Mouse (Mus musculus) bone marrow macrophage, adult 2 months (primary cell): ENCODE results near the gene Bpifa3. TPM values are rescaled to one million over a fixed set of nuclear protein-coding genes. Genes with fewer than 3 reads are reported as not detected.
"Not testable (repeated sequence)": the region's sequence is repeated elsewhere in the genome, so short reads cannot be mapped to it uniquely, and the experiment has no call there.

Source experiments
- H3K27ac ChIP-seq: 2 replicates; pipeline ENCODE4 v1.5.1; 2012; ENCODE audit warnings: low read depth, low read length; ENCODE audit not compliant: insufficient read depth
- H3K4me1 ChIP-seq: 2 replicates; pipeline ENCODE4 v1.6.1; 2012; ENCODE audit warnings: low read length; ENCODE audit not compliant: control insufficient read depth, insufficient read depth
- H3K4me3 ChIP-seq: 2 replicates; pipeline ENCODE4 v1.5.1; 2012; ENCODE audit warnings: mild to moderate bottlenecking, low read length, moderate library complexity; ENCODE audit not compliant: insufficient read depth
- CTCF ChIP-seq: IDR thresholded peaks from 2 replicates; pipeline ENCODE4 v1.5.1; 2012; ENCODE audit warnings: low read depth, mild to moderate bottlenecking, low read length, moderate library complexity
- POLR2A ChIP-seq: IDR thresholded peaks from 2 replicates; pipeline ENCODE4 v1.6.1; 2012; ENCODE audit warnings: mild to moderate bottlenecking, low read depth, low read length, borderline replicate concordance
- polyA plus RNA-seq: library from polyadenylated mRNA; stranded (reverse); fragments of >200 nt; gene quantifications from 2 replicates; pipeline ENCODE4 v1.2.4, GENCODE M21; 2012; ENCODE audit not compliant: missing spikeins, insufficient read depth, insufficient read length

Bpifa3 gene
- polyA plus RNA-seq, 1 experiment = not detected

- Histone ChIP-seq H3K4me3 (no peak overlapping the region), H3K27ac (no peak overlapping the region), H3K4me1 (no peaks in the 10 kb centered on the region)
- TF ChIP-seq CTCF (no peak), POLR2A (no peak)
These were observed 43.2 kb downstream of the Bpifa3 start for GRCm38 (mm10) chr2:154173313-154173712.

GRCm38 (mm10) chr2:154181900-154182299 is 51.8 kb downstream of the Bpifa3 start:
- not testable (repeated sequence) for H3K4me1 ChIP-seq, H3K4me3 ChIP-seq, H3K27ac ChIP-seq

GRCm38 (mm10) chr2:154183061-154183460 is 52.9 kb downstream of the Bpifa3 start:
- not testable (repeated sequence) for H3K4me3 ChIP-seq, H3K27ac ChIP-seq, H3K4me1 ChIP-seq

- no peaks in the 10 kb centered on the region for H3K4me1 ChIP-seq
- H3K27ac ChIP-seq = no peak overlapping the region
- TF ChIP-seq CTCF (no peak), POLR2A (no peak)
- no peak overlapping the region for H3K4me3 ChIP-seq
These were observed 55.2 kb downstream of the Bpifa3 start for GRCm38 (mm10) chr2:154185319-154185718.

GRCm38 (mm10) chr2:154185748-154186147 is 55.6 kb downstream of the Bpifa3 start:
- no peak overlapping the region for H3K27ac ChIP-seq
- H3K4me1 ChIP-seq = no peaks in the 10 kb centered on the region
- TF ChIP-seq POLR2A (no peak), CTCF (no peak)
- no peak overlapping the region for H3K4me3 ChIP-seq

GRCm38 (mm10) chr2:154187468-154187867 is 57.3 kb downstream of the Bpifa3 start:
- Histone ChIP-seq H3K27ac (no peak overlapping the region), H3K4me3 (no peak overlapping the region), H3K4me1 (no peaks in the 10 kb centered on the region)
- no peak for TF ChIP-seq POLR2A
- no peak for TF ChIP-seq CTCF

Other genes with a start within 250 kb of the Bpifa3 start
- gene Bpifb6, start 229.9 kb upstream of the Bpifa3 start, polyA plus RNA-seq = not detected in 2 replicates
- not detected in 2 replicates for gene Bpifb3, start 212.1 kb upstream of the Bpifa3 start, polyA plus RNA-seq
- gene Bpifb4, start 192.1 kb upstream of the Bpifa3 start, polyA plus RNA-seq = not detected in 2 replicates
- gene Bpifa6, start 155.4 kb upstream of the Bpifa3 start, polyA plus RNA-seq = not detected in 2 replicates
- gene Bpifa2, start 122.1 kb upstream of the Bpifa3 start, polyA plus RNA-seq = not detected in 2 replicates
- gene Bpifa1, start 12.5 kb downstream of the Bpifa3 start, polyA plus RNA-seq = not detected in 2 replicates
- gene Bpifa5, start 32.3 kb downstream of the Bpifa3 start, polyA plus RNA-seq = not detected in 2 replicates
- not detected in 2 replicates for gene Bpifb1, start 60.5 kb downstream of the Bpifa3 start, polyA plus RNA-seq
- gene Bpifb5, start 93.4 kb downstream of the Bpifa3 start, polyA plus RNA-seq = not detected in 2 replicates
- gene Bpifb9a, start 127.5 kb downstream of the Bpifa3 start, polyA plus RNA-seq = not detected in 2 replicates
- gene Bpifb9b, start 176.9 kb downstream of the Bpifa3 start, polyA plus RNA-seq = not detected in 2 replicates
- 9.0 and 11.2 TPM in 2 replicates for gene Cdk5rap1, start 242.7 kb downstream of the Bpifa3 start, polyA plus RNA-seq